Mouse (Mus musculus) C2C12 (cell line): ENCODE results near the gene Abcc5. TPM values are rescaled to one million over a fixed set of nuclear protein-coding genes. Genes with fewer than 3 reads are reported as not detected.
A peak's percentile ranks its signal among the peaks of the same experiment; 100 is the strongest.

Source experiments
- H3K27me3 ChIP-seq: one replicate; pipeline ENCODE4 v1.6.1; 2011; ENCODE audit not compliant: control insufficient read depth, insufficient read depth, insufficient read length
- H3K36me3 ChIP-seq: one replicate; pipeline ENCODE4 v1.6.1; 2011; ENCODE audit not compliant: control insufficient read depth, insufficient read depth
- H3K4me3 ChIP-seq: one replicate; pipeline ENCODE4 v1.5.1; 2011; ENCODE audit warnings: mild to moderate bottlenecking, control low read depth; ENCODE audit not compliant: poor library complexity, insufficient read depth, severe bottlenecking
- H3K79me2 ChIP-seq: one replicate; pipeline ENCODE4 v1.6.1; 2011; ENCODE audit not compliant: control insufficient read depth, insufficient read depth
- H3K79me3 ChIP-seq: one replicate; pipeline ENCODE4 v1.6.1; 2011; ENCODE audit warnings: low read depth, control low read depth
- H3ac ChIP-seq: one replicate; pipeline ENCODE3; 2011; ENCODE audit warnings: low read depth; ENCODE audit not compliant: control insufficient read depth, insufficient read length
- CEBPB ChIP-seq: IDR thresholded peaks from one replicate; pipeline ENCODE4 v1.6.1; 2011; ENCODE audit warnings: low read depth, mild to moderate bottlenecking, control low read depth, moderate library complexity
- CTCF ChIP-seq: IDR thresholded peaks from one replicate; pipeline ENCODE4 v1.5.1; 2011; ENCODE audit not compliant: control insufficient read depth, insufficient read depth, insufficient read length
- FOSL1 ChIP-seq: IDR thresholded peaks from one replicate; pipeline ENCODE4 v1.8.0; 2011; ENCODE audit warnings: mild to moderate bottlenecking, low read length; ENCODE audit not compliant: poor library complexity, insufficient read depth, severe bottlenecking
- MAX ChIP-seq: IDR thresholded peaks from one replicate; pipeline ENCODE4 v1.6.1; 2011; ENCODE audit warnings: mild to moderate bottlenecking, control low read depth
- MYOD1 ChIP-seq: IDR thresholded peaks from one replicate; pipeline ENCODE4 v1.6.1; 2011; ENCODE audit warnings: low read depth; ENCODE audit not compliant: control insufficient read depth, insufficient read length
- MYOG ChIP-seq: IDR thresholded peaks from one replicate; pipeline ENCODE4 v1.6.1; 2011; ENCODE audit not compliant: control insufficient read depth, insufficient read length; ENCODE audit errors: extremely low read depth
- USF1 ChIP-seq: IDR thresholded peaks from one replicate; pipeline ENCODE4 v1.6.1; 2011; ENCODE audit warnings: low read depth, mild to moderate bottlenecking, control low read depth, moderate library complexity
- polyA plus RNA-seq: library from polyadenylated mRNA; unstranded; fragments of >200 nt; fragmentation: generic; extraction: Trizol; gene quantifications from one replicate; pipeline ENCODE4 v1.2.1, GENCODE M21; 2012; ENCODE audit warnings: missing spikeins

The Abcc5 gene
- polyA plus RNA-seq, 1 experiment, result 25.8 TPM

DNA sequence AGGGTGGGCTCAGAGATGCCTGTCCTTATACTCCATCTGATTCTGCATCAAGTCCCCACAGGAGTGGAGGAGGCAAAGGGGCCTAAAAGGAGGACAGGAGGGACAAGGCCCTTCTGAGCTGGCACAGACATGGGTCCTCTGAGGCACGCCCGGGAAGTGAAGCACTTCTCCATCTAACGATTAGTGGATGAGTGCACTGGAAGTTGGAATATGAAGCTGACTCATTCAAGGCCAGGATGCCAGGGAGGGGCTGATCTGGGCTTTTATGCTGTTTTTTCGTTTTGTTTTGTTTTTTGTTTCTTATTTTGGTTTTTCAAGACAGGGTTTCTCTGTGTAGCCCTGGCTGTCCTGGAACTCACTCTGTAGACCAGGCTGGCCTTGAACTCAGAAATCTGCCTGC lies 110.9 kb downstream of the Abcc5 start:
- no peak for TF ChIP-seq MYOG
- no peak for TF ChIP-seq CTCF
- TF ChIP-seq FOSL1, result no peak
- no peak for TF ChIP-seq CEBPB
- TF ChIP-seq MAX, result no peak
- no peak for TF ChIP-seq USF1
- TF ChIP-seq MYOD1, result no peak
- Histone ChIP-seq H3ac (no peak overlapping the region), H3K4me3 (no peak overlapping the region), H3K79me2 (no peaks in the 10 kb centered on the region), H3K36me3 (no peaks in the 10 kb centered on the region), H3K79me3 (no peaks in the 10 kb centered on the region), H3K27me3 (no peaks in the 10 kb centered on the region)

DNA sequence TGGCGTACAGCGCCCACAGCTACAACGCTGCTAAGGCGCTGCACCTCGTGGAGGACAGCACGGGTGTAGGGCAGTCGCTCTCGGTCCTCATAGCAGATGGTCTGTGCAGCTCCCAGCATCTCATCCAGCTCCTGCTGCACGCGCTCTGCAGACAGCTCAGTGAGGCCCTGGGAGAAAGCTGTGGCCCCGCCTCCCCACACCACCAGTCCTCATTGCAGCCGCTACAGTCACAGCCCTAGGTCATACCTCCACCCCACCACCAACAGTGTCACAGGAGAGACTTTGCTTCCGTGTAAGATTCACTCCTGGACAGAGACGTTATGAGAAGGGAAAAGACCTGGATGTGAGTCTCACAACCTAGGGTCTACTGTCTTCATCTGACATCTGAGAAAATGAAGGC lies 113.9 kb downstream of the Abcc5 start:
- TF ChIP-seq MAX, result no peak
- no peak for TF ChIP-seq USF1
- no peak for TF ChIP-seq MYOD1
- no peak for TF ChIP-seq CTCF
- no peak for TF ChIP-seq MYOG
- TF ChIP-seq FOSL1, result no peak
- TF ChIP-seq CEBPB, result no peak
- no peak overlapping the region for H3ac ChIP-seq

DNA sequence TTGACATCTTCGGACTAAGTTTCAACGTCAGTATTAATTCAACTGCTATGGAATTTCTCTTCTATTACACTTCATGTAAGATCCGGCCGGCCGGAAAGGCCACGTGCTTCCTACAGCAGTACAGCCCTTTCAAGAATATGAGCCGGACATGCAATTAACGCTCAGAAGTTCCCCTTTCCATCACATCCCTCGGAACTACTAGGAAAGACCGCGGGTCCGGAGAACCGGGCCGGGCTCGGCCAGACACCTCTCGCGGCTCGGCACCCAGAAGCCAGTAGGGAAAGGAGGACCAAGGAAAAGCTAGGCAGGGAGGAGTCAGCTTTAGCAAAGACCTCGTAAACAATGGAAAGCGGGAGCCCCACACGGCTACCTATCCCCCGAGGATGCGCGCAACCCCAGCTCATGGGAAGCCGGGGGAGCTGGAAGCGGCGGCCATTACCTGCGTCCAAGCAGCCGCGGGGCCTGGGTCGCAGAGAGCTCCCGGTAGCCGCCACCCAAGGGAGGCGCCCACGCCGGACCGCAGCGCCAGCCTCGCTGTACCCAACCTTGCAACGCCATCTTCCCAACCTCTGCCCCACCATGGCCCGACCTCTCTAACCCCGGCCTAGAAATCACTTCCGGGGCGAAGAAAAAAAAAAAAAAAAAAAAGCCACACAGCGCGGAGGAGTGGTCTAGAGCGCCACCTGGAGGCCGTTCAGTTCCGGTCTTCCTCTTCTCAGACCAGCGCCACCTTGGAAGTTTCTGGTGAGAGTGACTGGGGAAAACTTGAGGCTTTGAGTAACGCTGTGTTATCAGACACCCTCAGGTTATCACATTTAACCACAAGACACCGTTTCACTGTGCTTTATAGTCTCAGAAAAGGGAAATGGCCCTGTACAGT lies 124.2 kb downstream of the Abcc5 start, which contains the start of gene Parl:
TSS of gene Parl (minus strand) at position 618 of the 880 bp plus-strand sequence.
- peak within 1 kb of the TSS; percentile 95 for H3K4me3 ChIP-seq
- no peaks in the 10 kb centered on the region for H3K27me3 ChIP-seq
- peaks cover 40% of the 10 kb centered on the region for H3K79me3 ChIP-seq
- H3K79me2 ChIP-seq, result peaks cover 53% of the 10 kb centered on the region
- TF ChIP-seq MYOD1, result no peak
- peak; percentile 69 for TF ChIP-seq MAX
- peak; percentile 54 for TF ChIP-seq USF1
- peak; percentile 87 for TF ChIP-seq CTCF
- H3K36me3 ChIP-seq, result peaks cover 23% of the 10 kb centered on the region
- peak within 1 kb of the TSS; percentile 87 for H3ac ChIP-seq

More for the DNA sequence above, 113.9 kb downstream of the Abcc5 start:
- Histone ChIP-seq H3K27me3 (no peaks in the 10 kb centered on the region), H3K79me3 (no peaks in the 10 kb centered on the region), H3K79me2 (no peaks in the 10 kb centered on the region), H3K36me3 (no peaks in the 10 kb centered on the region), H3K4me3 (no peak overlapping the region)

DNA sequence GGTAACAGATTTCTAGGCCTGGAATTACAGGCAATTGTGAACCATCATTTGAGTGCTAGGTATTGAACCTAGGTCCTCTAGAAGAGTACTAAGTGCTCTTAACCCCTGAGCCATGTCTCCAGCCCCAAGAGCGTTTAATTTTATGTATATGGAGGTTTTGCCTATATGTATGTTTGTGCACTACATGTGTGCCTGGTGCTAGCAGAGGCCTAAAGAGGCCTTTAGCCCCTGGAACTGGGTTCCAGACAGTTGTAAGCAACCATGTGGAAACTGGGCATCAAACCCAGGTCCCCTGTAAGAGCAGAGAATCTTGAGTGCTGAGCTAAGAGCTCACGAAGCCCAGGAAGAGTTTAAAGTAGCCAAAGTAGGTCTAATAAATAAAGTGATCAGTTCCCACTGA lies 126.1 kb downstream of the Abcc5 start:
- Histone ChIP-seq H3K79me2 (peaks cover 63% of the 10 kb centered on the region), H3K27me3 (no peaks in the 10 kb centered on the region), H3K36me3 (peaks cover 41% of the 10 kb centered on the region)

More for the DNA sequence above, 126.1 kb downstream of the Abcc5 start:
- H3K4me3 ChIP-seq, result no peak overlapping the region
- peaks cover 47% of the 10 kb centered on the region for H3K79me3 ChIP-seq
- TF ChIP-seq FOSL1 (no peak), MYOD1 (no peak), MYOG (no peak), CEBPB (no peak), USF1 (no peak), MAX (no peak), CTCF (no peak)
- H3ac ChIP-seq, result no peak overlapping the region

Other genes starting within 250 kb of the Abcc5 start
- 0.13 TPM for gene Map6d1, start 185.0 kb downstream of the Abcc5 start, polyA plus RNA-seq
- gene Parl, start 124.0 kb downstream of the Abcc5 start, polyA plus RNA-seq, result 179 TPM
- gene Cyp2ab1, start 101.0 kb downstream of the Abcc5 start, polyA plus RNA-seq, result 0.05 TPM
- 108 TPM for gene Eif2b5, start 72.4 kb upstream of the Abcc5 start, polyA plus RNA-seq
- 15.8 TPM for gene Dvl3, start 90.6 kb upstream of the Abcc5 start, polyA plus RNA-seq
- gene Ap2m1, start 109.1 kb upstream of the Abcc5 start, polyA plus RNA-seq, result 556 TPM
- 37.1 TPM for gene Abcf3, start 122.2 kb upstream of the Abcc5 start, polyA plus RNA-seq
- 0.11 TPM for gene Vwa5b2, start 163.1 kb upstream of the Abcc5 start, polyA plus RNA-seq
- 32.5 TPM for gene Eef1akmt4, start 185.2 kb upstream of the Abcc5 start, polyA plus RNA-seq
- gene Gm49333, start 185.2 kb upstream of the Abcc5 start, polyA plus RNA-seq, result not detected
- gene Alg3, start 185.3 kb upstream of the Abcc5 start, polyA plus RNA-seq, result 35.4 TPM
- gene Camk2n2, start 194.9 kb upstream of the Abcc5 start, polyA plus RNA-seq, result 6.7 TPM
- gene Ece2, start 203.4 kb upstream of the Abcc5 start, polyA plus RNA-seq, result 5.0 TPM
- 297 TPM for gene Psmd2, start 225.3 kb upstream of the Abcc5 start, polyA plus RNA-seq
- gene Eif4g1, start 241.9 kb upstream of the Abcc5 start, polyA plus RNA-seq, result 342 TPM